Mouse (Mus musculus): ENCODE results near the gene Pax9. TPM values are rescaled to one million over a fixed set of nuclear protein-coding genes. Genes with fewer than 3 reads are reported as not detected.

The Pax9 gene
- polyA plus RNA-seq, 1 experiment = 16.8 TPM

GRCm38 (mm10) chr12:56696174-56697010 lies 4.8 kb downstream of the Pax9 start:
- no peak for TF ChIP-seq CTCF (IDR thresholded peaks at IDR 0.05; ENCODE audit: insufficient read depth, low read length)
- TF ChIP-seq POLR2A (IDR thresholded peaks at IDR 0.05; ENCODE audit: borderline replicate concordance, extremely low read depth, low read depth, low read length) = no peak
- Histone ChIP-seq H3K4me1 (ENCODE audit: control insufficient read depth, insufficient read depth, low read length) (peaks cover 6% of the 10 kb centered on the region), H3K4me3 (replicated peaks; ENCODE audit: extremely low read depth, low read depth, low read length) (no peak overlapping the region)
- DNase-seq = peak; percentile 12
- WGBS = 2% methylated on average over 57 of the region's 57 CpGs

- 3% methylated on average over 36 of the region's 36 CpGs for WGBS
- no peak overlapping the region for H3K4me3 ChIP-seq (replicated peaks; ENCODE audit: extremely low read depth, low read depth, low read length)
Observed at GRCm38 (mm10) chr12:56697011-56697740, 5.6 kb downstream of the Pax9 start.

GRCm38 (mm10) chr12:56697785-56698184 lies 6.2 kb downstream of the Pax9 start:
- Histone ChIP-seq H3K4me1 (ENCODE audit: control insufficient read depth, insufficient read depth, low read length) (peaks cover 6% of the 10 kb centered on the region), H3K4me3 (replicated peaks; ENCODE audit: extremely low read depth, low read depth, low read length) (no peak overlapping the region)
- 5% methylated on average over 12 of the region's 12 CpGs for WGBS
- TF ChIP-seq CTCF (IDR thresholded peaks at IDR 0.05; ENCODE audit: insufficient read depth, low read length) (no peak), POLR2A (IDR thresholded peaks at IDR 0.05; ENCODE audit: borderline replicate concordance, extremely low read depth, low read depth, low read length) (no peak)
- DNase-seq = no peak

More at GRCm38 (mm10) chr12:56697011-56697740, 5.6 kb downstream of the Pax9 start:
- H3K4me1 ChIP-seq (ENCODE audit: control insufficient read depth, insufficient read depth, low read length) = peaks cover 6% of the 10 kb centered on the region
- no peak for DNase-seq
- TF ChIP-seq POLR2A (IDR thresholded peaks at IDR 0.05; ENCODE audit: borderline replicate concordance, extremely low read depth, low read depth, low read length) (no peak), CTCF (IDR thresholded peaks at IDR 0.05; ENCODE audit: insufficient read depth, low read length) (no peak)

GRCm38 (mm10) chr12:56698191-56698980 lies 6.8 kb downstream of the Pax9 start:
- Histone ChIP-seq H3K4me3 (replicated peaks; ENCODE audit: extremely low read depth, low read depth, low read length) (no peak overlapping the region), H3K4me1 (ENCODE audit: control insufficient read depth, insufficient read depth, low read length) (peaks cover 6% of the 10 kb centered on the region)
- DNase-seq = no peak
- TF ChIP-seq POLR2A (IDR thresholded peaks at IDR 0.05; ENCODE audit: borderline replicate concordance, extremely low read depth, low read depth, low read length) (no peak), CTCF (IDR thresholded peaks at IDR 0.05; ENCODE audit: insufficient read depth, low read length) (no peak)
- 11% methylated on average over 8 of the region's 8 CpGs for WGBS

GRCm38 (mm10) chr12:56699351-56699750 lies 7.8 kb downstream of the Pax9 start:
- Histone ChIP-seq H3K4me3 (replicated peaks; ENCODE audit: extremely low read depth, low read depth, low read length) (no peak overlapping the region), H3K4me1 (ENCODE audit: control insufficient read depth, insufficient read depth, low read length) (peaks cover 6% of the 10 kb centered on the region)
- 34% methylated on average over 3 of the region's 3 CpGs for whole genome bisulfite sequencing
- DNase-seq = no peak
- no peak for TF ChIP-seq CTCF (IDR thresholded peaks at IDR 0.05; ENCODE audit: insufficient read depth, low read length)
- TF ChIP-seq POLR2A (IDR thresholded peaks at IDR 0.05; ENCODE audit: borderline replicate concordance, extremely low read depth, low read depth, low read length) = no peak

- WGBS = 15% methylated on average over 44 of the region's 44 CpGs
- DNase-seq = no peak
- Histone ChIP-seq H3K4me1 (ENCODE audit: control insufficient read depth, insufficient read depth, low read length) (peaks cover 6% of the 10 kb centered on the region), H3K4me3 (replicated peaks; ENCODE audit: extremely low read depth, low read depth, low read length) (no peak overlapping the region)
- no peak for TF ChIP-seq CTCF (IDR thresholded peaks at IDR 0.05; ENCODE audit: insufficient read depth, low read length)
- no peak for TF ChIP-seq POLR2A (IDR thresholded peaks at IDR 0.05; ENCODE audit: borderline replicate concordance, extremely low read depth, low read depth, low read length)
Observed at GRCm38 (mm10) chr12:56699915-56700900, 8.6 kb downstream of the Pax9 start.

GRCm38 (mm10) chr12:56701004-56701403 lies 9.4 kb downstream of the Pax9 start:
- WGBS = 20% methylated on average over 6 of the region's 6 CpGs
- Histone ChIP-seq H3K4me1 (ENCODE audit: control insufficient read depth, insufficient read depth, low read length) (0 out of 2 replicates have a peak, but pooled peaks cover 3% of the 10 kb centered on the region), H3K4me3 (replicated peaks; ENCODE audit: extremely low read depth, low read depth, low read length) (no peak overlapping the region)
- no peak for TF ChIP-seq CTCF (IDR thresholded peaks at IDR 0.05; ENCODE audit: insufficient read depth, low read length)
- no peak for TF ChIP-seq POLR2A (IDR thresholded peaks at IDR 0.05; ENCODE audit: borderline replicate concordance, extremely low read depth, low read depth, low read length)
- DNase-seq = no peak

- no peak for DNase-seq
- Histone ChIP-seq H3K4me3 (replicated peaks; ENCODE audit: extremely low read depth, low read depth, low read length) (no peak overlapping the region), H3K4me1 (ENCODE audit: control insufficient read depth, insufficient read depth, low read length) (no peaks in the 10 kb centered on the region)
- TF ChIP-seq POLR2A (IDR thresholded peaks at IDR 0.05; ENCODE audit: borderline replicate concordance, extremely low read depth, low read depth, low read length) (no peak), CTCF (IDR thresholded peaks at IDR 0.05; ENCODE audit: insufficient read depth, low read length) (no peak)
- 44% methylated on average over 14 of the region's 14 CpGs for WGBS
Observed at GRCm38 (mm10) chr12:56717971-56718706, 26.6 kb downstream of the Pax9 start.

Measured in lung, adult 2 months (tissue).